Mouse (Mus musculus) gastrocnemius, postnatal 14 days (tissue): ENCODE data around the gene Olfr305. TPM values are rescaled to one million over a fixed set of nuclear protein-coding genes. Genes with fewer than 3 reads are reported as not detected.
"Not testable (repeated sequence)": the region's sequence is repeated elsewhere in the genome, so short reads cannot be mapped to it uniquely, and the experiment has no call there.

Source experiments
- DNase-seq: peaks from one replicate; pipeline ENCODE4 v3.0.0; 2021; ENCODE audit warnings: mixed read lengths
- intact Hi-C: fragments of 180-260 bp; cut with DNase I; formaldehyde crosslinking; loops from one replicate; pipeline ENCODE4 v1.15.1; 2025; ENCODE audit warnings: low total_unique reads
- long read RNA-seq, 2 experiments: library from polyadenylated mRNA; stranded (forward); transcript quantifications; one replicate each; pipeline ENCODE4 v2.0.0; 2021
- total RNA-seq, 2 experiments: library from RNA; stranded (reverse); gene quantifications; 2 replicates each; pipeline ENCODE4 v1.2.3; 2021

The Olfr305 gene
- total RNA-seq, result not detected
- long read RNA-seq, experiment 1, result 0 reads
- long read RNA-seq, experiment 2, result 0 reads

GRCm38 (mm10) chr7:86366828-86367227, at the start of gene Olfr305:
Olfr305 (minus strand) TSS chr7:86366928.
- no peak for DNase-seq
- intact Hi-C loops, result no loop called here

DNA sequence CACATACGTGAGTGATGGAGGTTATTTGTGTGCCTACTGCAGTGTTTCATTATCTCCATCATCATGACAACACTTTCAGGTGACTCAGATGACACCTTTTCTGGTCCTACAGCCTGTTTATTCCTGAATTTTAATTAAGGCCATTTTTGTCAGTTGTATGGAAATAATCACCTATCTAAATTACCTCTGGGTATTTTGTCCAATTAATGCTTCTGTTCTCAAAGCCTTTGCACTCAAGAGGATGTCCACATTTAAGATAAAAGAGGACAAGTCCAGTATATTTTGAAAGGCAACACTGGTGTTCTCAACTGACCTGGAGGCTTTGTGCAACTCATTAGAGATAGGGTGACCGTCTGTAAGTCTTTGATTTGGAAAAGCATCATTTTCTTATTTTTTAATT, 36.8 kb upstream of the Olfr305 start, which contains the start of gene Olfr301:
Gene Olfr301 (plus strand): TSS at position 301 of the 400 bp plus-strand sequence.
- intact Hi-C loops, result no loop called here
- no peak for DNase-seq

- intact Hi-C loops, result no loop called here
- no peak for DNase-seq
Measured at GRCm38 (mm10) chr7:86397689-86398088, 31.0 kb upstream of the Olfr305 start, which contains the start of gene Olfr303. Olfr303 (minus strand) TSS chr7:86397789.

- intact Hi-C loops, result no loop called here
- DNase-seq, result no peak
Measured at GRCm38 (mm10) chr7:86386558-86386957, 19.8 kb upstream of the Olfr305 start, which contains the start of gene Olfr304. Olfr304 (minus strand) TSS chr7:86386658.

DNA sequence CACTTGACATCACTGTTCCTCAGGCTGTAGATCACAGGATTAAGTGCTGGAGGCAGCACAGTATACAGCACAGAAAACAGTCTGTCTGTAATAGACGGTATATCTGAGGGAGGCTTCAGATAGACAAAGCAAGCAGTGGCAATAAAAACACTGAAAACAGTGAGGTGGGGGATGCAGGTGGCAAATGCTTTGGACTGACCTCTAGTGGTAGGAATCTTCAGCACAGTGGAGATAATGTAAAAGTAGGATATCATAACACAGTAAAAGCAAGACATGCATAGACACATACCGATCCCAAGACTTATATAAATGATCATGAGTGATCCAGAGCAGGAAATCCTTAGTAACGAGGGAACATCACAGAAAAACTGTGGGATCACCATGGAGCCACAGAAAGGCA, 19.0 kb upstream of the Olfr305 start:
- DNase-seq, result no peak
- intact Hi-C loops, result no loop called here

DNA sequence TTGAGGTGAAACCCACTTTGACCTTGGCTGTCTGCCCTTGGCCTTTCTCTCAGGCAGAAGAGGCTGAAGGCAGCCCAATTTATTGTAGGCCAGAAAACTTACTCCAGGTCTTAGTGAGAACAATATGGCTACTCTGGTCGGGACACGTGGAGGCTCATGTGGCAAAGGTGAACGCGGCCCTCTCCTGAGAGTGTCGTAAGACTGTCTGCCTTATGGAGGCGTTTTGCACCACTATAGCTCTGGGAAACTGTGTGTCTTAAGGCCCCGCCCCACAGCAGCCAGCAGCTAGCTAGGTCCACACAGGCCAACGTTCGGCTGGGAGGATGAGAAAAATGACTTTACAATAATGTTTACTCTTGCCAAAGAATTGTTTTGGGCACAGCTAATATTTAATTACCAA, 20.4 kb downstream of the Olfr305 start:
- DNase-seq, intact Hi-C loops: not testable (repeated sequence)

DNA sequence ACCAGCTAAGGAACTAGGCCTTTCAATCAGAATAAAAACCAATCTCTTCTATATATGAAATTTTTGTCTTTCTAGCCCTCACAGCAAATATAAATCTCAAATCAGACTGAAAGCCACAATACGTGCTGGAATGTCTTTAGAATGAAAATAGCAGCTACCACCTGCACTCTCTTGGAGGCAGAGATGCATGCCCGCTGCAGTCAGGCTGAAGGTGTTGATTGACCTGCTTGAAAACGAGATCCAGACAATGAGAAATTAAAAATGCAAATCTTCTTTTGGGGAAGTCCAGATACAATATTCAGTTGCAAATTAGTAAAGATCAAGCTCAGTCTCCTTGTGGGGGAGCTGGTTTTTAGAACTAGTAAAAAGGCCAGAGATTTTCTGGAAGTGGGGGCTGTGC, 22.5 kb downstream of the Olfr305 start:
- DNase-seq, result no peak
- intact Hi-C loops, result no loop called here

GRCm38 (mm10) chr7:86342881-86343565, 23.7 kb downstream of the Olfr305 start:
- no peak for DNase-seq
- intact Hi-C loops, result no loop called here

DNA sequence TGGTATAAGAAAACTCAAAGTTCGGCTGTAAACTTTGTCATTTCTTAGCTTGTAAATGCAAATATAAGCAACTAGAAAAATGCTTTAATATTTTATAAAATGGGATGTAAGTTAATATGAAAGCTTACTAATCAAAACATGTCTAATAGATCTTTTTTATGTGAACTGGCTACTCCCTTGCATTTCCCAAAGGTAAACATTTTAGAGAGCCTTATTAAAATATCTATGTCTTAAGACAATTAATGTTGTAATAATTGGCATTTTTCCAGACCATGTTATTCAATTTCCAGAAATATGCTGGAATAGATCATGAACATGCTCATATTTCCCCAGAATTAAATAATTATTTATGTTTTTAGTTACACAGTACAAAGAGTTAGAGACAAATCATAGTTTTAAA, 29.2 kb downstream of the Olfr305 start, which contains the start of gene Olfr307:
Gene Olfr307 (minus strand): TSS at position 101 of the 400 bp plus-strand sequence.
- no peak for DNase-seq
- intact Hi-C loops, result no loop called here

- intact Hi-C loops, result no loop called here
- no peak for DNase-seq
Measured at GRCm38 (mm10) chr7:86325530-86325929, 41.2 kb downstream of the Olfr305 start, which contains the start of gene Olfr308. Olfr308 (minus strand) TSS chr7:86325630.

GRCm38 (mm10) chr7:86321323-86321722, 45.4 kb downstream of the Olfr305 start:
- intact Hi-C loops, result no loop called here
- DNase-seq, result no peak

- no peak for DNase-seq
- intact Hi-C loops, result no loop called here
Measured at GRCm38 (mm10) chr7:86313608-86314007, 53.1 kb downstream of the Olfr305 start, which contains the start of gene Olfr309. Olfr309 (minus strand) TSS chr7:86313708.

Other genes with a start within 250 kb of the Olfr305 start
- gene Vmn2r75, start 195.2 kb downstream of the Olfr305 start, total RNA-seq, result not detected
- not detected for gene Vmn2r76, start 120.6 kb downstream of the Olfr305 start, total RNA-seq
- gene Olfr310, start 89.8 kb downstream of the Olfr305 start, total RNA-seq, result not detected
- gene Olfr309, start 53.2 kb downstream of the Olfr305 start, total RNA-seq, result not detected
- gene Olfr308, start 41.3 kb downstream of the Olfr305 start, total RNA-seq, result not detected
- gene Olfr307, start 29.3 kb downstream of the Olfr305 start, total RNA-seq, result not detected
- not detected for gene Olfr304, start 19.7 kb upstream of the Olfr305 start, total RNA-seq
- gene Olfr303, start 30.9 kb upstream of the Olfr305 start, total RNA-seq, result not detected
- gene Olfr301, start 36.9 kb upstream of the Olfr305 start, total RNA-seq, result not detected
- not detected for gene Olfr299, start 93.0 kb upstream of the Olfr305 start, total RNA-seq
- not detected for gene Olfr298, start 125.6 kb upstream of the Olfr305 start, total RNA-seq
- not detected for gene Olfr297, start 153.0 kb upstream of the Olfr305 start, total RNA-seq
- gene Olfr295, start 216.9 kb upstream of the Olfr305 start, total RNA-seq, result not detected
- gene Olfr294, start 249.7 kb upstream of the Olfr305 start, total RNA-seq, result not detected